Mouse (Mus musculus): Measurements from ENCODE around the gene Il17d. TPM values are rescaled to one million over a fixed set of nuclear protein-coding genes. Genes with fewer than 3 reads are reported as not detected.

Gene Il17d
- polyA plus RNA-seq, 1 experiment from 2014 or later = 6.0 TPM

- peak; percentile 30; the same call in 1 of the 2 replicates for ATAC-seq (ENCODE audit: low FRiP score)
- Histone ChIP-seq H3K27me3 (replicated peaks) (no peaks in the 10 kb centered on the region), H3K4me3 (replicated peaks) (no peak overlapping the region), H3K36me3 (no peaks in the 10 kb centered on the region), H3K4me1 (peaks cover 34% of the 10 kb centered on the region), H3K9me3 (replicated peaks) (no peaks in the 10 kb centered on the region), H3K9ac (replicated peaks) (no peak overlapping the region), H3K27ac (replicated peaks) (0 out of 2 replicates have a peak overlapping the region, but pooled peaks have one; percentile 2), H3K4me2 (no peak overlapping the region)
- WGBS = 43% methylated on average over 6 of the region's 6 CpGs
These were observed 11.1 kb downstream of the Il17d start for GRCm38 (mm10) chr14:57535646-57536045.

GRCm38 (mm10) chr14:57536820-57537219 is 12.2 kb downstream of the Il17d start:
- Histone ChIP-seq H3K27ac (replicated peaks) (0 out of 2 replicates have a peak overlapping the region, but pooled peaks have one; percentile 18), H3K9me3 (replicated peaks) (no peaks in the 10 kb centered on the region), H3K4me3 (replicated peaks) (no peak overlapping the region), H3K4me2 (no peak overlapping the region), H3K27me3 (replicated peaks) (no peaks in the 10 kb centered on the region), H3K9ac (replicated peaks) (no peak overlapping the region), H3K4me1 (peaks cover 34% of the 10 kb centered on the region), H3K36me3 (0 out of 2 replicates have a peak, but pooled peaks cover under 1% of the 10 kb centered on the region)
- no peak for ATAC-seq (ENCODE audit: low FRiP score)
- WGBS = 54% methylated on average over 9 of the region's 9 CpGs

- peaks cover 34% of the 10 kb centered on the region for H3K4me1 ChIP-seq
- no peaks in the 10 kb centered on the region for H3K27me3 ChIP-seq (replicated peaks)
- no peak overlapping the region for H3K9ac ChIP-seq (replicated peaks)
- ATAC-seq (ENCODE audit: low FRiP score) = 0 out of 2 replicates have a peak, but pooled peaks have one; percentile 12
- 0 out of 2 replicates have a peak overlapping the region, but pooled peaks have one; percentile 18 for H3K27ac ChIP-seq (replicated peaks)
- no peaks in the 10 kb centered on the region for H3K9me3 ChIP-seq (replicated peaks)
- peaks cover 7% of the 10 kb centered on the region for H3K36me3 ChIP-seq
- peak overlapping the region; percentile 20 for H3K4me2 ChIP-seq
- 14% methylated on average over 16 of the region's 16 CpGs for WGBS
- no peak overlapping the region for H3K4me3 ChIP-seq (replicated peaks)
These were observed 12.9 kb downstream of the Il17d start for GRCm38 (mm10) chr14:57537261-57538015.

GRCm38 (mm10) chr14:57540683-57541082 is 16.1 kb downstream of the Il17d start:
- ATAC-seq (ENCODE audit: low FRiP score) = no peak
- no peaks in the 10 kb centered on the region for H3K9me3 ChIP-seq (replicated peaks)

GRCm38 (mm10) chr14:57542231-57542630 is 17.7 kb downstream of the Il17d start:
- 70% methylated on average over 34 of the region's 34 CpGs for WGBS
- Histone ChIP-seq H3K36me3 (peaks cover 22% of the 10 kb centered on the region), H3K4me2 (no peak overlapping the region), H3K4me1 (peaks cover 7% of the 10 kb centered on the region), H3K27me3 (replicated peaks) (no peaks in the 10 kb centered on the region), H3K4me3 (replicated peaks) (no peak overlapping the region), H3K27ac (replicated peaks) (no peak overlapping the region), H3K9me3 (replicated peaks) (no peaks in the 10 kb centered on the region), H3K9ac (replicated peaks) (no peak overlapping the region)
- no peak for ATAC-seq (ENCODE audit: low FRiP score)

More at GRCm38 (mm10) chr14:57540683-57541082, 16.1 kb downstream of the Il17d start:
- WGBS = 89% methylated on average over 11 of the region's 11 CpGs
- Histone ChIP-seq H3K27ac (replicated peaks) (no peak overlapping the region), H3K9ac (replicated peaks) (no peak overlapping the region), H3K4me1 (peaks cover 15% of the 10 kb centered on the region), H3K27me3 (replicated peaks) (no peaks in the 10 kb centered on the region), H3K36me3 (peaks cover 22% of the 10 kb centered on the region), H3K4me2 (no peak overlapping the region), H3K4me3 (replicated peaks) (no peak overlapping the region)

- Histone ChIP-seq H3K36me3 (peaks cover 22% of the 10 kb centered on the region), H3K9me3 (replicated peaks) (no peaks in the 10 kb centered on the region), H3K27ac (replicated peaks) (no peak overlapping the region), H3K4me3 (replicated peaks) (no peak overlapping the region), H3K9ac (replicated peaks) (no peak overlapping the region), H3K27me3 (replicated peaks) (no peaks in the 10 kb centered on the region), H3K4me2 (no peak overlapping the region), H3K4me1 (no peaks in the 10 kb centered on the region)
- no peak for ATAC-seq (ENCODE audit: low FRiP score)
- WGBS = 94% methylated on average over 13 of the region's 13 CpGs
These were observed 19.0 kb downstream of the Il17d start for GRCm38 (mm10) chr14:57543420-57544039.

GRCm38 (mm10) chr14:57545526-57545925 is 20.9 kb downstream of the Il17d start:
- no peak overlapping the region for H3K9ac ChIP-seq (replicated peaks)
- 80% methylated on average over 17 of the region's 17 CpGs for WGBS
- H3K9me3 ChIP-seq (replicated peaks) = no peaks in the 10 kb centered on the region
- no peaks in the 10 kb centered on the region for H3K4me1 ChIP-seq
- no peaks in the 10 kb centered on the region for H3K27me3 ChIP-seq (replicated peaks)
- no peak overlapping the region for H3K27ac ChIP-seq (replicated peaks)
- no peak overlapping the region for H3K4me2 ChIP-seq
- H3K4me3 ChIP-seq (replicated peaks) = no peak overlapping the region
- H3K36me3 ChIP-seq = peaks cover 32% of the 10 kb centered on the region
- ATAC-seq (ENCODE audit: low FRiP score) = no peak

GRCm38 (mm10) chr14:57546131-57546530 is 21.6 kb downstream of the Il17d start:
- Histone ChIP-seq H3K4me2 (no peak overlapping the region), H3K4me3 (replicated peaks) (no peak overlapping the region), H3K9ac (replicated peaks) (no peak overlapping the region), H3K27me3 (replicated peaks) (no peaks in the 10 kb centered on the region), H3K9me3 (replicated peaks) (no peaks in the 10 kb centered on the region), H3K36me3 (peaks cover 32% of the 10 kb centered on the region), H3K27ac (replicated peaks) (no peak overlapping the region), H3K4me1 (no peaks in the 10 kb centered on the region)
- ATAC-seq (ENCODE audit: low FRiP score) = no peak
- 86% methylated on average over 8 of the region's 8 CpGs for WGBS

GRCm38 (mm10) chr14:57546557-57547021 is 22.0 kb downstream of the Il17d start:
- no peaks in the 10 kb centered on the region for H3K27me3 ChIP-seq (replicated peaks)

GRCm38 (mm10) chr14:57547062-57547461 is 22.5 kb downstream of the Il17d start:
- Histone ChIP-seq H3K4me1 (no peaks in the 10 kb centered on the region), H3K9ac (replicated peaks) (no peak overlapping the region), H3K27ac (replicated peaks) (no peak overlapping the region), H3K27me3 (replicated peaks) (no peaks in the 10 kb centered on the region), H3K36me3 (peaks cover 29% of the 10 kb centered on the region), H3K9me3 (replicated peaks) (no peaks in the 10 kb centered on the region), H3K4me2 (no peak overlapping the region), H3K4me3 (replicated peaks) (no peak overlapping the region)
- no peak for ATAC-seq (ENCODE audit: low FRiP score)
- 83% methylated on average over 5 of the region's 5 CpGs for WGBS

More at GRCm38 (mm10) chr14:57546557-57547021, 22.0 kb downstream of the Il17d start:
- no peak overlapping the region for H3K4me3 ChIP-seq (replicated peaks)
- no peak overlapping the region for H3K27ac ChIP-seq (replicated peaks)
- H3K9me3 ChIP-seq (replicated peaks) = no peaks in the 10 kb centered on the region
- no peak overlapping the region for H3K9ac ChIP-seq (replicated peaks)
- peak; percentile 19; the same call in 1 of the 2 replicates for ATAC-seq (ENCODE audit: low FRiP score)
- WGBS = 30% methylated on average over 13 of the region's 13 CpGs
- H3K36me3 ChIP-seq = peaks cover 32% of the 10 kb centered on the region
- no peaks in the 10 kb centered on the region for H3K4me1 ChIP-seq
- no peak overlapping the region for H3K4me2 ChIP-seq

GRCm38 (mm10) chr14:57552945-57553344 is 28.4 kb downstream of the Il17d start:
- no peak overlapping the region for H3K4me3 ChIP-seq (replicated peaks)
- H3K9me3 ChIP-seq (replicated peaks) = no peaks in the 10 kb centered on the region
- no peak overlapping the region for H3K27ac ChIP-seq (replicated peaks)
- peaks cover 14% of the 10 kb centered on the region for H3K36me3 ChIP-seq
- no peak overlapping the region for H3K4me2 ChIP-seq
- no peak for ATAC-seq (ENCODE audit: low FRiP score)
- no peaks in the 10 kb centered on the region for H3K4me1 ChIP-seq
- H3K27me3 ChIP-seq (replicated peaks) = no peaks in the 10 kb centered on the region
- no peak overlapping the region for H3K9ac ChIP-seq (replicated peaks)

- Histone ChIP-seq H3K9me3 (replicated peaks) (no peaks in the 10 kb centered on the region), H3K4me3 (replicated peaks) (no peak overlapping the region), H3K36me3 (peaks cover 11% of the 10 kb centered on the region), H3K27me3 (replicated peaks) (no peaks in the 10 kb centered on the region), H3K9ac (replicated peaks) (no peak overlapping the region), H3K4me2 (no peak overlapping the region), H3K4me1 (no peaks in the 10 kb centered on the region), H3K27ac (replicated peaks) (no peak overlapping the region)
- 93% methylated on average over 5 of the region's 5 CpGs for WGBS
- ATAC-seq (ENCODE audit: low FRiP score) = no peak
These were observed 29.9 kb downstream of the Il17d start for GRCm38 (mm10) chr14:57554434-57554833.

Data from neural tube, embryonic 15.5 days (tissue).